Mouse (Mus musculus): ENCODE results near the gene Ano2.

DNA sequence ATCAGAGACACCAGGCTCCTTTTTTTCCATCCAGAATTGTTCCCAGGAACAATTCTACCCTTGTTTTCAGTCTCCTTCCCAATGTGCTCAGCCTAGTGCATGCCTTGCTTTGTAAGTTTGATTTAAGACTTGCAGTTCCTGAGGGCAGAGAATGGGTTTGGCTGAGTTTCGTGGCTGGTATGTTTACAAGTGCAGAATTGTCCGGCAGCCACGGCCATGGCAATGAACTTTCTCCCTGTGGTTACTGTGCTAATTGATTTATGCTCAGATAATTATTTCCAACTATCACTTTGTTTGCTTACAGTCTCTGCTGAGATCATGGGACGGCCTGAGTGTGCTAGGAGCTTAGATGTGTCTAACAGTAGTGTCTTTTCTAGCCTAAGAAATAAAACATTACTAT is 147.9 kb downstream of the Ano2 start:
- TF ChIP-seq POLR2A (IDR thresholded peaks at IDR 0.05; ENCODE audit: borderline replicate concordance, extremely low read depth, low read depth, low read length) (no peak), CTCF (IDR thresholded peaks at IDR 0.05; ENCODE audit: insufficient read depth, low read length) (no peak)

Data from lung, adult 2 months (tissue).